Mouse (Mus musculus): ENCODE measurements around the gene Xylt1. TPM values are rescaled to one million over a fixed set of nuclear protein-coding genes. Genes with fewer than 3 reads are reported as not detected.

The Xylt1 gene
- polyA plus RNA-seq, 1 experiment = 0.91 TPM

DNA sequence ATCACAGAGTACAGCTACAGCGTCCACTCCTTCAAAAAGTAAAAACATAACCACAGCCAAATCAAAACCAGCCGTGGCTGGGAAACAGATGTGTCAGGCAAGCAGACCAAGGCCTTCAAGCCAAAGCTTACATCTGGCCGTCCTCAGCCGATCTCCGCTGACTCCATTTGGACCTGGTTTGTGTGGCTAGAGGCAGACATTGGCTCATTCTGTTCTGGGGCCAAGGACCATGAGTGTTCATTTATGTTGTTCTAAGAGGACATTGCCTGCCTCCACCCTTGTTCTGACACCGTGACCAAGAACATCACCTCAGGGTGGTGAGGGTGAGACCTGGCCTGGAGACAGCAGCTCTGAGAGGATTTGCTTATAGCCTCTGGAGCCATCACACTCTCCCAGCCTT lies 113.4 kb downstream of the Xylt1 start:
- H3K4me1 ChIP-seq (ENCODE audit: control insufficient read depth, insufficient read depth, insufficient read length, low read length) = no peaks in the 10 kb centered on the region
- no peak overlapping the region for H3K4me3 ChIP-seq (ENCODE audit: insufficient read depth, low read depth, low read length)
- H3K27ac ChIP-seq (replicated peaks; ENCODE audit: low read depth, low read length) = no peak overlapping the region

DNA sequence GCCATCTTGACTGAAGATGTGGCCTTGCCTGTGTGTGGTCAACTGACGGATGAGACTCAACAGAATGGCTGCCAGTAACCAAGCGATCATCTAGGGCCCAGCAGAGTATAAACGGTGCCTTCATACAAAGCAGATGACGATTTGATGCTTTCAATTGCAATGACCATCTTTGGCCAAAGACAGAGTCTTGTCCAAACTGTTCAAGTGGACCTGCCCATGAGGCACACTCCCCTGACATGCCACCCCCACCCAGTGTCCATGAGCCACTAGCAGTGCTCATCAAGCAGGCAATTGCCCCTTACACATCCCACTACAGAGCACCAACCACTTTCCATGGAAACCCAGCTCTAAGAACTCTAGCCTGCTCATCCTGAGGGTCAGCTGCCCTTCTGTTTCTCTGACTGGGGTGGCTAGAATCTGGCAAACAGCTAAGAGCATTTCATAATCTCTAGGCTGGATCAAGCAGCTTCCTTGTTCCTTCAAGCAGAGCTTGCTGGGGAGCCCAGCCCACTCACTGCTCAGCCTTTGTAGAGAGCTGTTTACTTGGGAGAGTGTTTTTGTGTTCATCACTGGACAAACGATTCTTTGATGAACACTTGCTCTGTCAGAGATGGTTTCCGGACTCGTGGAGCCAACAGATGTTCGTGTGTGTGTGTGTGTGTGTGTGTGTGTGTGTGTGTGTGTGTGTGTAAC lies 114.0 kb downstream of the Xylt1 start:
- no peak overlapping the region for H3K4me3 ChIP-seq (ENCODE audit: insufficient read depth, low read depth, low read length)
- H3K27ac ChIP-seq (replicated peaks; ENCODE audit: low read depth, low read length) = no peak overlapping the region
- no peaks in the 10 kb centered on the region for H3K4me1 ChIP-seq (ENCODE audit: control insufficient read depth, insufficient read depth, insufficient read length, low read length)

DNA sequence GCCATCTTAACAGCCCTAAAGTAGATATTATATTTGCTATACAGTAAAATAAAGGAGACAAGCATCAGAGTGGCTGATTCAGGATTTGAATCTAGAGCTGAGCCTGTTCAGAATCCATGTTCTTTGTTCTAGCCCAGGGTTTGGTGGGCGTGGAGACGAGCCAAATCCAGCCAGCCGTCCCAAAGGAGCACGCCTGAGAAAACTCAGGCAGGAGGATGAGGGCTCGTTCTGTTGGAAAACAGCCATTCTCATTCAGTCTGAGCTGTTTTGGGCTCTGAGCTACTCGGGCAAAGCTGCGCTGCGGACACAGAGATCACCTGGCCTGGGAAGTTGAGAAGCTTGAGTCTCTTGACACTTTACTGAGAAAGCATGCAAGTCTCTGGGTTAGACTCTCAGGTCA lies 115.0 kb downstream of the Xylt1 start:
- no peak overlapping the region for H3K27ac ChIP-seq (replicated peaks; ENCODE audit: low read depth, low read length)
- no peak overlapping the region for H3K4me3 ChIP-seq (ENCODE audit: insufficient read depth, low read depth, low read length)

DNA sequence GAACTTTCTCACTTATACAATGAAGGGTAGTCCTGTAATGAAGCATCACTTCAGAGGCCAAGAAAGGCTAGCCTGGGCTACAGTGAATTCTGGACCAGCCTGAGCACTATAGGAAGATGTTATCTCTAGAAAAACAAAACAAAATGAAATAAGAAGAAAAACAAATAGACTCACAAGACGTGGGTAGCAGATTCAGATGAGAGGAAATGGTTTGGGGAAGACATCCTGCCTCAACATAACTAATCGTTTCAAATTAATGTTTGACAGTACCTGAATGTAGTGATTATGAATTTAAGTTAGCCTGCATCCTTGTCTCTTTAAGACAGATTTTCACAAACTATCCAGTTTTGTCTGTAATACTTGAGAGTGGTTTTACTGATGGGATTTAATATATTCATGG lies 117.4 kb downstream of the Xylt1 start:
- no peak overlapping the region for H3K27ac ChIP-seq (replicated peaks; ENCODE audit: low read depth, low read length)
- H3K4me3 ChIP-seq (ENCODE audit: insufficient read depth, low read depth, low read length) = no peak overlapping the region
- no peaks in the 10 kb centered on the region for H3K4me1 ChIP-seq (ENCODE audit: control insufficient read depth, insufficient read depth, insufficient read length, low read length)

More for the DNA sequence above, 115.0 kb downstream of the Xylt1 start:
- H3K4me1 ChIP-seq (ENCODE audit: control insufficient read depth, insufficient read depth, insufficient read length, low read length) = no peaks in the 10 kb centered on the region

DNA sequence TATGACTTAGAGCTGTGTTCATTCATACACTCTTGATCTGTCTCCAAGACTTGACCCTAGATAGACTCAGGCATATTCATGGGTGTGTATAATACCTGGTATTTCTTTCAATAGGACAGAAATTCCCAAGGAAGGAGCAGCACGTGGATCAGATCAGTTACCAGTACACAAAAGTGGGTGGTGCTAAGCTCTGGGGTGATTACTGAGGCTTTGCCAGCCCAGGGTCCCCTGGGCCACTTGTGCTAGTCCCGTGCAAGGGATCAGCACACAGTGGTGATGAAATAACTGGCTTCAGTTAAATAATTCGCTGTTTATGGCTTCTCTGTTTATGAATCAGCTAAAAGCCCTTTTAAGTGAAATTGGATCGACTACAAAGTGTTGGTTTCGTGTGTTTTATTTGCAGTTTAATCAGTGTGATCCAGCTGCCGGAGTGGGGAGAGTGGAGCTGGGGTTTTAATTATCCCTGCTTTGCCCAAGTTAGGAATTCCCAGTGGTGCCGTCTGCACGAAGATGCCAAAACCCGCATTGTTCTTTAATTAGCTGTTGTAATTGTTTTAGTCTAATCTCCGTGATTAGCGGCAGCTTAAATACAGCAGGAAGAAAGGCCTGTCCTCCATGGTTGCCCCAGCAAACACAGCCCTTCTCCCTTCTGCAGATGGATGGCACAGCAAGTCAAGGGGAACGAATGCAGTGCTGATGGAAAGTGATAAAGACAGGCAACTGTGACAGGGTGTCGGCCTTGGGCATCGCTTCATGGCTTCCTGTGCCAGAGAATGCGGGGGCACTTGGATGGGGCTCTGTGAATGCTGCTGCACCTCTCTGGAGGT lies 120.8 kb downstream of the Xylt1 start:
- no peak overlapping the region for H3K4me3 ChIP-seq (ENCODE audit: insufficient read depth, low read depth, low read length)
- no peak overlapping the region for H3K27ac ChIP-seq (replicated peaks; ENCODE audit: low read depth, low read length)
- H3K4me1 ChIP-seq (ENCODE audit: control insufficient read depth, insufficient read depth, insufficient read length, low read length) = no peaks in the 10 kb centered on the region

DNA sequence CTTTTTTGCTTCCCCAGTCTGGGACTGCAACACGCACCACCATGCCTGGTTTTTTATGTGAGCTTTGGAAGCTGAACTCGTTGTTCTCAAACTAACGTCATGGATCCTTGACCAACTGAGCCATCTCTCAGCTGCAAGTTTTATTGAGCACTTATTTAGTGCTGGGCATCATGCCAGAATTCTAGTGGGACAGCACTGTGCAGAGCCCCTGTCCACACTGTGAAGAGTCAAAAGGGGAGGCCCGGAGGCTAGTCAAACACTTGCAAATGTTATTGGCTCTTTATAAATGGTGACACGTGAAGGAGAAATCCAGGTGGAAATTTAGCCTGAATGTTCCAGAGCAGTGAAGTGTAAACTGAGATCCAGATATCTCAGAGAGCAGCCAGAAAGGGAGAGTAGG lies 121.6 kb downstream of the Xylt1 start:
- Histone ChIP-seq H3K4me3 (ENCODE audit: insufficient read depth, low read depth, low read length) (no peak overlapping the region), H3K4me1 (ENCODE audit: control insufficient read depth, insufficient read depth, insufficient read length, low read length) (no peaks in the 10 kb centered on the region), H3K27ac (replicated peaks; ENCODE audit: low read depth, low read length) (no peak overlapping the region)

DNA sequence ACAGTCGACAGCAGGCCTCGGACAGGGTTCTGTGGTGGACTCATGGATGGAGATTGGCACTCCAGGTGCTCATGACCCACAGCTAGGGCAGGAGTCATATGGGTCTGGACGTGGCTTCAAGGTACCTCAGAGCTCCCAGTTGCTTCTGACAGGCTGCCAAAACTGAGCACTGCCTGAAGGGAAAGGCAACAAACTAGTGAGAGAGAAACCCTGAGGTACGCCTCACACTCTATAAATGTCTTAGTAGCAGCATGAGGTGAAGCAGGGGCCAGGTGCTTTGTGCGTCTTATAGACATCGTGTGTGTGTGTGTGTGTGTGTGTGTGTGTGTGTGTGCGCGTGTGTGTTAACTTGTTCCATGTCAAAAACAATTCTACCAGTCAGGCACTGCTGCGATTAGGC lies 122.9 kb downstream of the Xylt1 start:
- H3K4me1 ChIP-seq (ENCODE audit: control insufficient read depth, insufficient read depth, insufficient read length, low read length) = no peaks in the 10 kb centered on the region
- H3K4me3 ChIP-seq (ENCODE audit: insufficient read depth, low read depth, low read length) = no peak overlapping the region

DNA sequence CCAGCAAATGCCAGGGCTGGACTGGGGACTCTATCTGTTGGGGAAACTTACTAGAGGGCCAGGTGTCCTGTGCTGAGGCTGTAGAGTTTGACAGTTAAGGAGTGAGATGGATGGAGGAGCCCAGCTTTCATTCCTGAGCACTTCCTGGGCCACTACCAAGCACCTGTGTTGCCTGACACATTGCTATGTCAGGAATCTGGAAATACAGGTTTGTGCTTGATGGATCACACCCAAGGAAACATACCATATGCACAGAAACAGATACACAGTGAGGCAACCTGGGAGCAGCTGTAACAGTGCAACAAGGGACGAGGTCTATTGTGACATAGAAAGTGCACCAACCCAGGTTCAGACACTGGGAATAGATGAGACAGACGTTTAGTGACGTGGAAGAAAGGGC lies 125.0 kb downstream of the Xylt1 start:
- Histone ChIP-seq H3K4me1 (ENCODE audit: control insufficient read depth, insufficient read depth, insufficient read length, low read length) (no peaks in the 10 kb centered on the region), H3K4me3 (ENCODE audit: insufficient read depth, low read depth, low read length) (no peak overlapping the region), H3K27ac (replicated peaks; ENCODE audit: low read depth, low read length) (no peak overlapping the region)

More for the DNA sequence above, 122.9 kb downstream of the Xylt1 start:
- H3K27ac ChIP-seq (replicated peaks; ENCODE audit: low read depth, low read length) = no peak overlapping the region

DNA sequence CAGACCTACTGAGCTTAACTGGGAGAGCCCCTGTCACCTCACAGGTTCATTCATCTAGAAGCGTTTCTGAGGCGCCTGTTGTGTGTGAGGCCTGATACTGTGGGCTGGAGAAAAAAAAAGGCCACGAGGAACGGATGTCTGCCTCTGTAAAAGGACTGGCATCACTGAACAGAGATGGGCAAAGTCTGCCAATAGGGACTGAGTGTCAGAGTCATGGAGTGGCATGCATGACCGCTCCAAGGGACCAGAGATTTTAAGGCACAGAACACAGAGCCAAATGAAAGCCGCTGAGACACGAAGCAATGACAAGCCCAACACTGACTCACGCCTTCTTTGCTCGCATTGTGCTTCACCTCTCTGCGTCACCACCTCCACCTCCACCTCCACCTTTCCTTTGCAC lies 126.6 kb downstream of the Xylt1 start:
- H3K4me1 ChIP-seq (ENCODE audit: control insufficient read depth, insufficient read depth, insufficient read length, low read length) = no peaks in the 10 kb centered on the region
- H3K4me3 ChIP-seq (ENCODE audit: insufficient read depth, low read depth, low read length) = no peak overlapping the region
- no peak overlapping the region for H3K27ac ChIP-seq (replicated peaks; ENCODE audit: low read depth, low read length)

DNA sequence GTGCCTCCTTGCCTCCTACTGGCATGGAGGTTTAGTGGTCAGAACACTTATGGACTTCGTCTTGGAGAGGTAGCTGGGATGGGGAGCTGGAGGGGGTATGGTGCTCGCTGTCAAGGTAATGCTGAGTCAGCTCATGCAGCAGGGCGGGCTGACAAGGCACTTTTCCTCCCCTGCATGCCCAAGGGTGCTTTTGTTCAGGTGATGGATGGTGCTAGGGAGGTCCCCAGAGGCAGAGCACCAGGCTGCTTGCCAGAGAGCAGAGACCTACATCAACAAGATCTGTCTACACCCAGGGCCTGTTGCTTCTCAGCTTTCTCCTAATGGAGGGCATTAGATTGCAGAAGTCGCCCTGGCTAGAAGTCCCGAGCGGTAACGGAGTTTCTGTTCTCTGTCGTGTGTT lies 127.3 kb downstream of the Xylt1 start:
- Histone ChIP-seq H3K4me3 (ENCODE audit: insufficient read depth, low read depth, low read length) (no peak overlapping the region), H3K27ac (replicated peaks; ENCODE audit: low read depth, low read length) (no peak overlapping the region), H3K4me1 (ENCODE audit: control insufficient read depth, insufficient read depth, insufficient read length, low read length) (no peaks in the 10 kb centered on the region)

DNA sequence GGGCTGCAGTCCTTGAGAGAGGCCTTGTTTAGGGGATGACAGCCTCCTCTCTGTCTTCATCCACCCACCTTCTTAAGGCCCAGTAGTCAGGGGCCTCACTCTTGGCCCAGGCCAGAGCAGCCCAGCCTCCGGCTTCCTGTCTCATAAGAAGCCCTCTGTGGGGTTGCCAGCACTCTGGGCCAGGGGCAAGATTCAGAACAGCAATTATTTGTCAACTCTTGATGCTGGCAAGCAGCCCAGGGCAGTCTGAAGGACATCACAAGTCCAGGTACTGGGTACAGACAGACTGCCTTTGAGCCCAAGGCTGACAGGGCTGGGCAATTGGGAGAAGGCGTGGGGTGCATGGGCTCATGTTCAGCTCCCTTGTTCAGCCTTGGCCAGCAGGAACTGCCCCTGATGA lies 129.3 kb downstream of the Xylt1 start:
- H3K27ac ChIP-seq (replicated peaks; ENCODE audit: low read depth, low read length) = no peak overlapping the region
- no peak overlapping the region for H3K4me3 ChIP-seq (ENCODE audit: insufficient read depth, low read depth, low read length)
- H3K4me1 ChIP-seq (ENCODE audit: control insufficient read depth, insufficient read depth, insufficient read length, low read length) = no peaks in the 10 kb centered on the region

DNA sequence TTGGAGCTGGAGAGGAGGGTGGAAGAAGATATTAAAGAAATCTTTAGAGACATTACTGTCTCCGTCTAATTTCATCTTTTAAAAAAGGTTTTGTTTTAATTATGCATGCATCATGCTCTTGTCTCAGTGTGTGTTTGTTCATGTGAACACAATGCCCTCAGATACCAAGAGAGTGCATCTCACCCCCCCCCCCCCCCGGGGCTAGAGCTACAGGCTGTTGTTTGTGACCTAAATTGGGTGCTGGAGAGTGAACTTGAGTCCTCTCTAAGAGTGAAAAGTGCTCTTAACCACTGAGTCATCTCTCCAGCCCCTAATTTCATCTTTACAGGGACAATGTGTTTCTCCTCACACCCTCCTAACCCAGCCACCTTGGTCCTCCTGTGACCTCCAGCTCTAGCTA lies 131.5 kb downstream of the Xylt1 start:
- no peak overlapping the region for H3K27ac ChIP-seq (replicated peaks; ENCODE audit: low read depth, low read length)
- H3K4me3 ChIP-seq (ENCODE audit: insufficient read depth, low read depth, low read length) = no peak overlapping the region
- H3K4me1 ChIP-seq (ENCODE audit: control insufficient read depth, insufficient read depth, insufficient read length, low read length) = no peaks in the 10 kb centered on the region

DNA sequence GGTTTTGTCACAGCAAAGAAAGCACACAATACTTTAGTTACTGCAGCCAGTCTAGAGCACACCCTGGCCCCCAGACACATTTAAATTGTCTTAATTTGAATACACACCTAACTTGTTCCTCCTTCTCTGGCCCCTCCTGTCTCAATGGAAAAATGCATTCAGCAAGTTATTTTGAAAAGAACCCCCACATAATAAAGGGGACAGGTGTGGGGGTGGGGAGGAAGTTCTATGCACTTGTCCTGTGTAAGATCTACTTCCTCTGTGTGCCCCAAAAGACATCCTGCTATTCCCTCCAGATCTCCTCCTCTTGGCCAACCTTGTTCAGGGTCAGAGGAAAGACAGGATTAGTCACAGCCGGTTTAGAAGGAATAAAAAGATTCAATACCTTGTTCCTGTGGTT lies 135.0 kb downstream of the Xylt1 start:
- H3K4me1 ChIP-seq (ENCODE audit: control insufficient read depth, insufficient read depth, insufficient read length, low read length) = no peaks in the 10 kb centered on the region
- H3K27ac ChIP-seq (replicated peaks; ENCODE audit: low read depth, low read length) = no peak overlapping the region
- no peak overlapping the region for H3K4me3 ChIP-seq (ENCODE audit: insufficient read depth, low read depth, low read length)

DNA sequence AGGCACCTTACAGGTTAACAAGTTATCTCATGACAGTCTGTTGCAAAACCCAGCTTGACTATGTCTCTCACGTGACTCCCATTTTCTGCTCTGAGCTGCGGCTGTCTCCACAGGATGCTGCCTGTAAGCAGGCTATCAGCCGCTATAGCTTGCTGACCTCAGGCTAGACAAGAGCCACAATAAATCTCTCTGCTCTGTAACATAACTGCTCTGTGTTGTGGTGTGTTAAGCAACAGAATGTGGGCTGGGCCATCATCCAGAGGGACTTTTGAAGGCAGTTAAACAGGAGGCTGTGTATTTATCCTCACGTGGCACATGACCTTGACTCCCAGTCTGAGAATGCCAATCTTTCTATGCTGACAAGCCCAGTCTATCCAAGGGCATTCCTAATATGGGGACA lies 136.1 kb downstream of the Xylt1 start:
- Histone ChIP-seq H3K4me3 (ENCODE audit: insufficient read depth, low read depth, low read length) (no peak overlapping the region), H3K27ac (replicated peaks; ENCODE audit: low read depth, low read length) (no peak overlapping the region), H3K4me1 (ENCODE audit: control insufficient read depth, insufficient read depth, insufficient read length, low read length) (no peaks in the 10 kb centered on the region)

DNA sequence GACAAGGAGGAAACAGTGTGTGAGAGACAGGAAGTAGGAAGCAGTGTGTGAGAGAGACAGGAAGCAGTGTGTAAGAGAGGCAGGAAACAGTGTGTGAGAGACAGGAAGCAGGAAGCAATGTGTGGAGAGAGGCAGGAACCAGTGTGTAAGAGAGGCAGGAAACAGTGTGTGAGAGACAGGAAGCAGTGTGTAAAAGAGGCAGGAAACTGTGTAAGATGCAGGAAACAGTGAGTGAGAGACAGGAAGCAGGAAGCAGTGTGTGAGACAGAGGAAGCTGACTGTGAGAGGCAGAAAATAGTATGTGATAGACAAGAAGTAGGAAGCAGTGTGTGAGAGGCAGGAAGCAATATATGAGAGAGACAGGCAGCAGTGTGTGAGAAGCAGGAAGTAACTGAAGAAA lies 140.6 kb downstream of the Xylt1 start:
- H3K27ac ChIP-seq (replicated peaks; ENCODE audit: low read depth, low read length) = no peak overlapping the region
- H3K4me3 ChIP-seq (ENCODE audit: insufficient read depth, low read depth, low read length) = no peak overlapping the region
- H3K4me1 ChIP-seq (ENCODE audit: control insufficient read depth, insufficient read depth, insufficient read length, low read length) = peaks cover 5% of the 10 kb centered on the region; the same call in 1 of the 2 replicates

DNA sequence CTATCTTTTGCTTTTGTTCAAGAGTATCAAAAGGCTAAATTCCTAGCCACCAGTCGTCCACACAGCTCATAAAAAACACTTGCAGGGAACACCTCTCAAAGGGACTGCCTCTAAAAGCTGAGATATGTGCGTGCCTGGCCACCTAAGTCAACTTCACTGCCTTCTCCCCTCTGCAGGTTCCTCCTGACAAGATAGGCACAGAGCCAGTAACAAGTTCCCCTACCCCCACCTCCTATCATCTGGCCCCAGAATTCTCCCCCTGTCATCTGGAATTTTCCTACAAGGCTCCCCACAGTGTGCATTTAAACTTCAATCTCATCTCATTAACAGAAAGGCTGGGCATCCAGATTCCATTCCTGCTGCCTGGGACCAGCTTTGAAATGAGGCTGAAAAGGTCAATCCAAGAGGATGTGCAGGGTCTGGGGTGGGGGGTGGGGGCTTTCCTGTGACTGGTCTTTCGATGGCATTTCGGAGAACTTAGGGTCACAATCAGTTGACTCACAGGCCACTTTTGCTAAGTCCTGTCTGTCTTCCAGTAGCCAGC lies 141.4 kb downstream of the Xylt1 start:
- no peak overlapping the region for H3K27ac ChIP-seq (replicated peaks; ENCODE audit: low read depth, low read length)
- H3K4me1 ChIP-seq (ENCODE audit: control insufficient read depth, insufficient read depth, insufficient read length, low read length) = peaks cover 5% of the 10 kb centered on the region; the same call in 1 of the 2 replicates
- no peak overlapping the region for H3K4me3 ChIP-seq (ENCODE audit: insufficient read depth, low read depth, low read length)

Measured in brown adipose tissue, adult 24 weeks (tissue).